Mouse (Mus musculus) mouse embryonic stem cell (cell line): ENCODE results near the gene Gm3336.

Source experiments
- in situ Hi-C, 2 experiments: fragments of 300-500 bp; cut with MboI; formaldehyde crosslinking; loops; 1 replicate in 1 of 2; 3 replicates in 1 of 2; pipeline ENCODE4 v1.14.3; 2019 to 2020; ENCODE audit warnings: low sequenced_read_pairs in 2 of 2, low pct_unique_long_range_greater_than_20kb in 1 of 2, mixed read lengths in 1 of 2; ENCODE audit not compliant: unreplicated experiment in 1 of 2

The Gm3336 gene

DNA sequence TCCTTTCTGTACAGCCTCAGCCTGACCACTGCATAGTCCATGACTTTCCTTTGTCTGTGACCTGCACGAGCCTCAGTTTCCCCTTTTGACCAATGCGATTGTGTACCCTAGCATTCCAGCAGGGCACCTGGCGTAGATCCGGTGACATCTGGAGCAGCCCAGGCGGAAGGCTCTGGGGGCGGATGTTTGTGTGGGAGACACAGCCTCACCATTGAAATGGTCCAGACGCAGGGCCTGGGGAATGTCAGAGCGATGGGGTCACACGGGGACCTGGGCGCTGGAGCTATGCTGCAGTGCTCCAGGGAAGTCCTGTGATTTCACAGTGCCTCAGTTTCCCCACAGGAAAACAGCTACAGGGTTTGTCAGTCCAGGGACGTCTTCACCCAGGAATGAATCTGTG lies 23.8 kb downstream of the Gm3336 start:
- in situ Hi-C loops = no loop called here

GRCm38 (mm10) chr8:70742981-70743655 lies 24.8 kb downstream of the Gm3336 start:
- in situ Hi-C loops = no loop called here

GRCm38 (mm10) chr8:70743656-70744590 lies 25.6 kb downstream of the Gm3336 start:
- in situ Hi-C loops = no loop called here

- in situ Hi-C loops = no loop called here
Observed at GRCm38 (mm10) chr8:70744806-70745205, 26.5 kb downstream of the Gm3336 start.

DNA sequence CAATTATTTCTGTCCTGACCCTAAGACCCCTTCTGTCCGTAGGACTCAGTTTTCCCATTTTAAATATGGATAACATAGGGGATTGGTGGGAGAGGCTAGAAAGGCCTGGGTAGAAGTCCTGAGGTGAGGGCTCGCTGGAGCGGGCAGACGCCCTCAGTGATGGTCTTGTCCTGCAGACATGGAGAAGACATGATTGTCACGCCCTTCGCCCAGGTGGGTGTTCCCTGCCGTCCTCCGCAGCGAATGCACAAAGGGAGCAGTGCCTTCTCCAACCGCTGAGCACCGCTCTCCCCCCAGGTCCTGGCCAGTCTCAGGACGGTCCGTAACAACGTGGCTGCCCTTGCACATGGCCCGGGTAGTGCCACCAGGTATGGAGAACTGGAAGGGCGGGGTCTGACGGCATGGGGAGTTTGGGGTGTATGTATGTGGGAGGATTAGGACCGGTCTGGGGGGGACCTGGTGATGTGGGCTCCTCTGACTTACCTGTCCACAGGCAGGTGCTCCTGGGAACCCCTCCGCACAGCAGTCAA lies 27.4 kb downstream of the Gm3336 start:
- in situ Hi-C loops = no loop called here

- in situ Hi-C loops = no loop called here
Observed at GRCm38 (mm10) chr8:70746676-70747075, 28.3 kb downstream of the Gm3336 start.

GRCm38 (mm10) chr8:70747211-70747890 lies 29.0 kb downstream of the Gm3336 start:
- in situ Hi-C loops = no loop called here

DNA sequence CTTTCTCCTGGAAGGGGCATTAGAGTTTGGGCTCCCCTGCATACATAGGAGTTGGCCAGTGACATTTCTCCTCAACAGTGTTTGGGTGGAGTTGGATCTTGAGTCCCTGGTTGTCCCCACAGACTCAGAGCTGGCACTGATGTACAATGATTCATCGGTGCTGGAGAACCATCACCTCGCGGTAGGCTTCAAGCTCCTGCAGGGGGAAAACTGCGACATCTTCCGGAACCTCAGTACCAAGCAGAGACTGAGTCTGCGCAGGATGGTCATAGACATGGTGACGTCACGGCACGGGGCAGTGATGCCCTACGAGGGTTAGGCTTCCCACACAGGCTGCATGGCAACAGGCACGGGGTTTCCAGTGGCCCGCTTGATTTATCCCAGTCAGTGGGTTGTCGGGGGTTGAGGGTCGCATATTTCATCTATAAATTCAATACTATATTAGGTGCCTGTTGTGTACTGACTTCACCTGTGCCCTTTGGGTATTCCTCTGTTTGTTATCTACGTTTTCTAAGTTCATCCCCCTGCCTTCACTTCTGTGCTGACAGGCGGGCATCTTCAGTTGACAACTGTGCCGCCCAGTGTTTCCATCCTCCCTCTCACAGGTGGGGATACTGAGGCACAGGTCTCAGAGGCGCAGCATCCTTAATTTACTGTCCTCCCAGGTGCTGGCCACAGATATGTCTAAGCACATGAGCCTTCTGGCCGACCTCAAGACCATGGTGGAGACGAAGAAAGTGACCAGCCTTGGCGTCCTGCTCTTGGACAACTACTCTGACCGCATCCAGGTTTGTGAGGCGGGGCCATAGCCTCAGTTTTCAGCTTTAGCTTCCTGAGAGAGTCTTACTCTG lies 30.1 kb downstream of the Gm3336 start:
- in situ Hi-C loops = no loop called here

- in situ Hi-C loops = no loop called here
Observed at GRCm38 (mm10) chr8:70749097-70749674, 30.8 kb downstream of the Gm3336 start.

- in situ Hi-C loops = loop anchor here in 1 of 2 experiments (5.0 kb wide), 1 partner anchor 38 kb away; no protein-coding TSS in a partner anchor
Observed at GRCm38 (mm10) chr8:70750128-70750680, 31.9 kb downstream of the Gm3336 start.

- in situ Hi-C loops = loop anchor here in 1 of 2 experiments (5.0 kb wide), 1 partner anchor 40 kb away; no protein-coding TSS in a partner anchor
Observed at GRCm38 (mm10) chr8:70752000-70752764, 33.8 kb downstream of the Gm3336 start.

DNA sequence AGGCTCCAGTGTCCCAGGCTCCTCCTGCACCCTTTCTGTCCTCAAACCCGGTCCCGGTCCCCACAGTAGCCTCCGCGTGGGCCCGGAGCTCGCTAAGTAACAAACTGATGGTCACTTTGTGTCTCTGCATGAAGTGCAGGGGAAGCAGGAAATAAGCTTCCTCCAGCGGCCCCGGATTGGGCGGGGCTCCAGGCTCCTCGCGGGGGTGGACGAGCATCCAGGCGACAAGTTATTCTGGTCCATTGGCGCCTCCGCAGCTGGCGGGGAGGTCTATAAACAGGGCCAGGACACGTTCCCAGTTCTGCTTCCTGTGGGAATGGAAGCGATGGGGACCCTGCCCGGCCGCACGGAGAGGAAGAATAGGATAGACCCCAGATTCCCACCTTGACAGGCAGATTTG lies 34.8 kb downstream of the Gm3336 start:
- in situ Hi-C loops = loop anchor here in 1 of 2 experiments (5.0 kb wide), 1 partner anchor 41 kb away; no protein-coding TSS in a partner anchor

- in situ Hi-C loops = loop anchor here in 1 of 2 experiments (5.0 kb wide), 1 partner anchor 42 kb away; no protein-coding TSS in a partner anchor
Observed at GRCm38 (mm10) chr8:70754043-70754870, 35.9 kb downstream of the Gm3336 start, which contains the start of gene Rab3a. TSS of gene Rab3a (plus strand) at chr8:70754679.

DNA sequence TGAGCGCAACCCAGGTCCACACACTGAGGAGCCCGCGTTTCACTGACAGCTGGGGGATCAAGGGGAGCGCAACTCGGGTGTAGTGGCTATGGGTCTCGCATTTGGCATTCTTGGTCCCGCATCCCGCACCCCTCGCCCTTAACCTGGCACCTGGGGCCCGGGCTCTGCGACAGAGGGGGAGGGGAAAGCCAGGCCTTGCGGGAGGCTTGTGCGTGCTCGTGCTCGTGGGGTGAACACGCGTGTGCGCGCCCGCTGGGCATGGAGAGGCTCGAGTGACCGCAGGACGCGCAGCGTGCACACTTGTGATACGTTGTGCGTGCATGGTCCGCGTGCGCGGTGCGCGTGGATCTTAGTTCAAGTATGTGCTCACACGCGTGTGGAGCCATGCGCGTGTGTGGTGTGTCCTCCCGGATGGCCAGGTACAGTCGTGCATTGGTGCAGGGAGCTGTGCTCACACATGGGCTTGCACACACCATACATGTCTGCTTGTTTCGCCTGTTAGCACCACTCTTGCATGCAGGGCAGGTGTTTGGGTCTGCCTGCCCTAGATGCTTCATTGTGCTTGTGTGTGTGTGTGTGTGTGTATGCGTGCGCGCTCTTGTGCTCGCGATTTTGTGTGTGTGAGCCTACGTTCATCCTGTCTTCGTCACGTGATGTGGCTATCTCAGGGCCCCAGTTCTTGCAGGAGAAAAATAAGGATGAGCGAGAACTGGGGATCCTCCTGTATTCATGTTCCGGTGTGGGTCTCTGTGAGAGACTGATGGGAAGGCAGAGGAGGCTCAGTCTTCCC lies 36.7 kb downstream of the Gm3336 start:
- in situ Hi-C loops = loop anchor here in 1 of 2 experiments (5.0 kb wide), 1 partner anchor 43 kb away; no protein-coding TSS in a partner anchor
